Mouse (Mus musculus) neural tube, embryonic 13.5 days (tissue): Measurements from ENCODE around the gene Ip6k1. TPM values are rescaled to one million over a fixed set of nuclear protein-coding genes. Genes with fewer than 3 reads are reported as not detected.

Source experiments
- ATAC-seq: fragments of 200-750 bp; cut with Nextera tagmentation; 2 replicates; pipeline ENCODE4 v1.8.0; 2017; ENCODE audit warnings: low read depth, mild to moderate bottlenecking, moderate TSS enrichment, moderate library complexity
- H3K27ac ChIP-seq: fragments of 300-500 bp; sonication (generic); replicated peaks from 2 replicates; pipeline ENCODE4 v1.5.1; 2015; ENCODE audit warnings: moderate library complexity, mild to moderate bottlenecking, inconsistent platforms
- H3K27me3 ChIP-seq: fragments of 300-500 bp; sonication (generic); 2 replicates; pipeline ENCODE4 v1.6.1; 2015; ENCODE audit warnings: mild to moderate bottlenecking, inconsistent platforms
- H3K36me3 ChIP-seq: fragments of 300-500 bp; sonication (generic); 2 replicates; pipeline ENCODE4 v1.6.1; 2015; ENCODE audit warnings: mild to moderate bottlenecking, inconsistent platforms
- H3K4me1 ChIP-seq: fragments of 300-500 bp; sonication (generic); replicated peaks from 2 replicates; pipeline ENCODE4 v1.6.1; 2015; ENCODE audit warnings: inconsistent platforms
- H3K4me2 ChIP-seq: fragments of 300-500 bp; sonication (generic); 2 replicates; pipeline ENCODE4 v1.6.1; 2015; ENCODE audit warnings: inconsistent platforms, mild to moderate bottlenecking, moderate library complexity
- H3K4me3 ChIP-seq: fragments of 300-500 bp; sonication (generic); 2 replicates; pipeline ENCODE4 v1.5.1; 2015; ENCODE audit warnings: mild to moderate bottlenecking, inconsistent platforms
- H3K9ac ChIP-seq: fragments of 300-500 bp; sonication (generic); 2 replicates; pipeline ENCODE4 v1.6.1; 2015; ENCODE audit warnings: moderate library complexity, mild to moderate bottlenecking, inconsistent platforms
- H3K9me3 ChIP-seq: fragments of 300-500 bp; sonication (generic); 2 replicates; pipeline ENCODE4 v1.6.1; 2016; ENCODE audit warnings: inconsistent platforms
- WGBS: fragments of 180-500 bp; shearing (Covaris S2); methylation state at CpG from one replicate; pipeline ENCODE4 v1.1.7; 2015; 5-methylcytosine and 5-hydroxymethylcytosine counted together
- microRNA-seq: library from miRNA; unstranded; fragments of <30 nt; microRNA quantifications from one replicate; pipeline ENCODE4, GENCODE M21; 2016
- polyA plus RNA-seq: library from polyadenylated mRNA; unstranded; fragments of >200 nt; fragmentation: Nextera tagmentation; extraction: Ambion mirVana; gene quantifications from 2 replicates; pipeline ENCODE4 v1.2.1, GENCODE M21; 2015

Gene Ip6k1
- polyA plus RNA-seq, 1 experiment from 2014 or later: 94.1 TPM

GRCm38 (mm10) chr9:108095518-108095917, 93.2 kb downstream of the Ip6k1 start:
- peaks cover 47% of the 10 kb centered on the region for H3K36me3 ChIP-seq
- H3K9ac ChIP-seq: 0 out of 2 replicates have a peak overlapping the region, but pooled peaks have one; percentile 87
- no peaks in the 10 kb centered on the region for H3K27me3 ChIP-seq
- WGBS: 8% methylated on average over 3 of the region's 3 CpGs
- H3K27ac ChIP-seq: no peak overlapping the region
- peak overlapping the region; percentile 91 for H3K4me2 ChIP-seq
- ATAC-seq: no peak
- H3K9me3 ChIP-seq: no peaks in the 10 kb centered on the region
- peaks cover 34% of the 10 kb centered on the region for H3K4me1 ChIP-seq
- peak overlapping the region; percentile 77 for H3K4me3 ChIP-seq

GRCm38 (mm10) chr9:108095949-108096712, 93.8 kb downstream of the Ip6k1 start:
- H3K27ac ChIP-seq: no peak overlapping the region
- H3K36me3 ChIP-seq: peaks cover 47% of the 10 kb centered on the region
- H3K4me2 ChIP-seq: no peak overlapping the region
- H3K4me1 ChIP-seq: peaks cover 34% of the 10 kb centered on the region
- ATAC-seq: no peak
- 63% methylated on average over 10 of the region's 10 CpGs for WGBS
- H3K9ac ChIP-seq: peak overlapping the region; percentile 26; the same call in 1 of the 2 replicates
- no peaks in the 10 kb centered on the region for H3K27me3 ChIP-seq
- no peak overlapping the region for H3K4me3 ChIP-seq
- H3K9me3 ChIP-seq: no peaks in the 10 kb centered on the region

Small RNA genes lying within 50 kb of the gene (microRNA-seq; reads per million reads assigned to microRNA genes)
- not detected for gene Mir7088

Other genes with a start within 250 kb of the Ip6k1 start
- 252 and 279 TPM in 2 replicates for gene Rbm5, start 231.5 kb upstream of the Ip6k1 start, polyA plus RNA-seq
- 103 and 114 TPM in 2 replicates for gene Rbm6, start 129.3 kb upstream of the Ip6k1 start, polyA plus RNA-seq
- gene Mon1a, start 114.3 kb upstream of the Ip6k1 start, polyA plus RNA-seq: 25.6 and 26.6 TPM in 2 replicates
- 2.9 and 3.4 TPM in 2 replicates for gene Mst1r, start 95.6 kb upstream of the Ip6k1 start, polyA plus RNA-seq
- gene Actl11, start 74.0 kb upstream of the Ip6k1 start, polyA plus RNA-seq: not detected in 2 replicates
- 11.4 and 12.8 TPM in 2 replicates for gene Camkv, start 66.8 kb upstream of the Ip6k1 start, polyA plus RNA-seq
- gene Traip, start 52.4 kb upstream of the Ip6k1 start, polyA plus RNA-seq: 6.7 and 8.7 TPM in 2 replicates
- gene Uba7, start 27.0 kb upstream of the Ip6k1 start, polyA plus RNA-seq: 7.6 and 9.3 TPM in 2 replicates
- 2.0 and 2.2 TPM in 2 replicates for gene Gm20661, start 19.4 kb upstream of the Ip6k1 start, polyA plus RNA-seq
- gene Inka1, start 16.6 kb upstream of the Ip6k1 start, polyA plus RNA-seq: 28.8 and 30.7 TPM in 2 replicates
- 2.6 and 3.4 TPM in 2 replicates for gene Cdhr4, start 10.0 kb upstream of the Ip6k1 start, polyA plus RNA-seq
- 1.4 TPM in 1 of 2 replicates, not detected in the other for gene Gm20662, start 6.2 kb upstream of the Ip6k1 start, polyA plus RNA-seq
- gene Gmppb, start 46.7 kb downstream of the Ip6k1 start, polyA plus RNA-seq: 21.9 and 25.3 TPM in 2 replicates
- gene Amigo3, start 50.7 kb downstream of the Ip6k1 start, polyA plus RNA-seq: 2.8 and 3.0 TPM in 2 replicates
- gene Mst1, start 77.9 kb downstream of the Ip6k1 start, polyA plus RNA-seq: 0.18 TPM in 1 of 2 replicates, not detected in the other
- gene Rnf123, start 80.8 kb downstream of the Ip6k1 start, polyA plus RNA-seq: 43.8 and 44.0 TPM in 2 replicates
- 48.6 and 64.1 TPM in 2 replicates for gene Apeh, start 92.1 kb downstream of the Ip6k1 start, polyA plus RNA-seq
- gene Bsn, start 187.9 kb downstream of the Ip6k1 start, polyA plus RNA-seq: 6.9 and 7.0 TPM in 2 replicates